Mouse (Mus musculus): ENCODE measurements at regions not wholly inside any gene's neighbourhood (a gene's known extent, or its start where the extent isn't known, plus 50 kb on each side); places are given as distances from the start of the nearest gene placed in this dataset.

DNA sequence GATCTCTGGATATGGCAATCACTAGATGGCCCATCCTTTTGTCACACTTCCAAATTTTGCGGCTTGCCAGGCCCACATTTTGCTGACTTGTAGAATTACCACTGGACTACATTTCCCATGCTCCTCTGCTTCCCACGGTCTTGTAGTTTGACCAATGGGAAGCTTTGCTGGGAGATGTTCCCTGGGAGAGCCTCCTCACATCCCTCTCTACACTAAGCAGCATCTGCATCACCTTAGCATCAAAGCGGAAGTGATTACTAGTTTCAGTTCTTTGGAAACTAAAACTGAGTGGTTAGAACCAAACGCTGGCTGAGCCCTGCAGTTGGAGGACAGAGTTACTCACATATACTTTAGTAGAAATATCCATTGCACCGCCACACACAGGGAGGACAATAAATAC is 181.9 kb upstream of the Foxq1 start:
- Histone ChIP-seq H3K27me3 (ENCODE audit: control insufficient read depth, insufficient read depth, low read length) (no peaks in the 10 kb centered on the region), H3K27ac (ENCODE audit: low read length) (no peak overlapping the region), H3K9ac (ENCODE audit: low read length) (no peak overlapping the region), H3K4me3 (replicated peaks; ENCODE audit: low read length) (no peak overlapping the region), H3K9me3 (replicated peaks; ENCODE audit: control insufficient read depth, low read length) (no peaks in the 10 kb centered on the region), H3K4me2 (ENCODE audit: low read depth, low read length) (no peak overlapping the region), H3K36me3 (ENCODE audit: control insufficient read depth, insufficient read depth, low read length) (no peaks in the 10 kb centered on the region), H3K4me1 (ENCODE audit: control insufficient read depth, insufficient read depth, low read length) (no peaks in the 10 kb centered on the region; the same call in 1 of the 2 replicates)
- 64% methylated on average over 5 of the region's 5 CpGs for WGBS
- ATAC-seq (ENCODE audit: insufficient read depth, low FRiP score), result no peak

DNA sequence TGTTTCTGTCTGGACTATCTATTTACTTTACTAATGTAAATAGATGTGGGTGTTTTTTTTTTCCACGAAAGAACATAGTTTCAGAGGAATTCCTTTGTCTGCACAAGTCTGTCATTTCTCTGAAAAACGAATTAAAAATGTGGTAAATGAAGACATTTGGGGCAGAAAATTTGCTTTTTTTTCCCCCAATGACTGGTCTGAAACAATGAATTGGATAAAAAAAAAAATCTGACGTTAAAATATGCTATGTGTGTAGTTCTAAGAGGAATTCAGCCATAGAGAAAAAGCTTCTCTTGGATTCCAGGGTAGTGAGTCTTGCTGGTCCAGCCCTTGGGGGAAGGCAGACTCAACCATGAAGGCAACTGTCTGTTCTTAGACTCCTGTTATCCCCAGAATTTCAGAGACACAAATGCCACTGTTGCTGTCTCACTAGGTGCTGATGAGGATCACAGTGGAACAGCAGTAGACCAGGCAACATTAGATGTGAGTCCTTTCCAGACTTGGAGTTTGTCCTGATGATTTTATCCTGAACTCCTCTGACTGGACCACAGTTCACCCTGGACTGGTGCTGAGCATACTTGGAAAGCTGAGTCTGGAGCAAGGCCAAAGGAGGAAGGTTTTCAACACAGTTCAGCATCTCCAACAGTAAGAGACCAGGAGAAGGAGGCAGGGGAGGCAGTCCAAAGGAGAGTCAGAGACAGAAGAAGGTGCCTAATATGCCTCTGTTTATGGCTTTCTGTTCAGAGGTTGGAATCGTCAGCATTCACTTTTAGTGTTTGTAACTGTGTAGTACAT is 162.3 kb upstream of the Foxq1 start:
- no peak for ATAC-seq (ENCODE audit: insufficient read depth, low FRiP score)
- WGBS, result 40% methylated on average over 4 of the region's 4 CpGs

DNA sequence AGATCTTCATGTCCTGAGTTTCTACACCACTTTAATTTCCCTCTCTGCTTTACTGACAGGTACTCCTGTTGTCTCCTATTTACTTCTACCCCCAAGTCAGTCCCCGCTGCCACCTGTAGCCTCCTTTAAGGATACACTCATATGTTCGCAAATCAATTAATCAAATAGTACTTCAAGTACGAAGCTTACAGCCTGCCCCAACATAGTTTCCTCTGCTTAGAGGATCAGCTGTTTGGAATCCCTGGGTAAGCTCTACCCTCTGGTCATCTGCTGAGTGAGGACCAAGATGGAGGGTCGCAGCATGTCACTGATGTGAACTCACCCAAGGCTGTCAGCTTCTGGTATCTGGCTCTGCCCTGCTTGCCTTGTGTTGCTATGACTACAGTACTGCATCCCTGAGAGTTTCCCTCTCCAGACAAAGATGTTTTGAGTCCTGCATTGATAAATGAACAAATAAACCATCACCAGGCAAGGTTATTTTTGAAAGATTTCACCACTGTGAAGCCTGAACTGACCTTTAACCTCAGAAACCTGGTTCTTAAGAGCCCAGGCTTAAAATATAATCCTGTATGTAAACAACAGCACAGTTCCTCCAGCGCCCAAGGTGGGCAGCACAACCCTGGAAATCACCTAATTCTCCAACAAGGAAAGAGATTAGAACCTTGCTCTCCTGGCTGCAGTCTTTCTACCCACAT is 159.6 kb upstream of the Foxq1 start:
- Histone ChIP-seq H3K4me1 (ENCODE audit: control insufficient read depth, insufficient read depth, low read length) (no peaks in the 10 kb centered on the region), H3K9ac (ENCODE audit: low read length) (no peak overlapping the region), H3K36me3 (ENCODE audit: control insufficient read depth, insufficient read depth, low read length) (no peaks in the 10 kb centered on the region), H3K4me3 (replicated peaks; ENCODE audit: low read length) (no peak overlapping the region), H3K9me3 (replicated peaks; ENCODE audit: control insufficient read depth, low read length) (no peaks in the 10 kb centered on the region), H3K27ac (ENCODE audit: low read length) (no peak overlapping the region), H3K4me2 (ENCODE audit: low read depth, low read length) (no peak overlapping the region), H3K27me3 (ENCODE audit: control insufficient read depth, insufficient read depth, low read length) (no peaks in the 10 kb centered on the region)
- no peak for ATAC-seq (ENCODE audit: insufficient read depth, low FRiP score)
- 49% methylated on average over 5 of the region's 5 CpGs for WGBS

More for the DNA sequence above, 162.3 kb upstream of the Foxq1 start:
- Histone ChIP-seq H3K27me3 (ENCODE audit: control insufficient read depth, insufficient read depth, low read length) (no peaks in the 10 kb centered on the region), H3K4me1 (ENCODE audit: control insufficient read depth, insufficient read depth, low read length) (no peaks in the 10 kb centered on the region), H3K4me3 (replicated peaks; ENCODE audit: low read length) (no peak overlapping the region), H3K9ac (ENCODE audit: low read length) (no peak overlapping the region), H3K4me2 (ENCODE audit: low read depth, low read length) (no peak overlapping the region), H3K27ac (ENCODE audit: low read length) (no peak overlapping the region), H3K36me3 (ENCODE audit: control insufficient read depth, insufficient read depth, low read length) (no peaks in the 10 kb centered on the region), H3K9me3 (replicated peaks; ENCODE audit: control insufficient read depth, low read length) (no peaks in the 10 kb centered on the region)

DNA sequence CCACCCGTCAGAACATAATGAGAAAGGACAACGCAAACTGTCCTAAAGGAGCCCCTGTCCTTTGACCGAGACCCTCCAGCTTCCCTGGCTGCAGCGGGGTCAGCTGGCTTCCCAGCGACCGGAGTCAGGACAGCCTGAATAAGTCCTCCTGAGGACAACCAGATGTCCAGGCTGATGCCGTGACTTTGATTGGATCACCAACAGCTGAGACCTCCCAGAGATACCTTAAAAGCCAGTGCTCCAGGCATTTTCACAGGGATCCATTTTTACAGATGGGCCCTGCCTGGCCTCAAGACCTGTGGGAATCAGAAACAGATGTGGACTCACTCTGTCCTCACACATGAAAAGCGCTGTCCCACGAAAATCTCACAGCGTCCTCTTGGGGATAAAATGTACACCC is 158.7 kb upstream of the Foxq1 start:
- no peak overlapping the region for H3K4me3 ChIP-seq (replicated peaks; ENCODE audit: low read length)
- no peak overlapping the region for H3K9ac ChIP-seq (ENCODE audit: low read length)
- no peaks in the 10 kb centered on the region for H3K9me3 ChIP-seq (replicated peaks; ENCODE audit: control insufficient read depth, low read length)
- H3K27ac ChIP-seq (ENCODE audit: low read length), result no peak overlapping the region
- no peaks in the 10 kb centered on the region for H3K27me3 ChIP-seq (ENCODE audit: control insufficient read depth, insufficient read depth, low read length)
- H3K36me3 ChIP-seq (ENCODE audit: control insufficient read depth, insufficient read depth, low read length), result no peaks in the 10 kb centered on the region
- WGBS, result 46% methylated on average over 10 of the region's 10 CpGs
- no peak overlapping the region for H3K4me2 ChIP-seq (ENCODE audit: low read depth, low read length)
- no peaks in the 10 kb centered on the region for H3K4me1 ChIP-seq (ENCODE audit: control insufficient read depth, insufficient read depth, low read length)
- no peak for ATAC-seq (ENCODE audit: insufficient read depth, low FRiP score)

DNA sequence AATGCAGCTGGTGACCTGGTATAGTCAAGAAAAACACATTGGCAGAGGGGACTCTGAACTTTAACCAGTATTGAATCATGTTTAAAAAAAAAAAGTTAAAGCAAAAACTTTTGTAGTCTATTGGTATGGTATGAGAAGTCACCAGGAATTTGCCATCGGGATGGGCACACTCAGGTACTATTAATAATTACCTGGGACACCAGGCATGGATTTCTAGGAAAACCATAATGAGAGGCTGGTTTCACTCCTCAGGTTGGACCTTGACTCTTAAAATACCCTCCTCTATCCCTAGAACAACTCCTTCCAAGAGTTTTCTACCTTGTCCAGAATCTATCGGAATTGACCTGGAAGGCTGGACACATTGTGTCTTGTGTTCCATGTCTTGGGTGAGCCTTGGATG is 155.5 kb upstream of the Foxq1 start:
- Histone ChIP-seq H3K9ac (ENCODE audit: low read length) (no peak overlapping the region), H3K4me2 (ENCODE audit: low read depth, low read length) (no peak overlapping the region), H3K36me3 (ENCODE audit: control insufficient read depth, insufficient read depth, low read length) (no peaks in the 10 kb centered on the region), H3K4me1 (ENCODE audit: control insufficient read depth, insufficient read depth, low read length) (no peaks in the 10 kb centered on the region), H3K27ac (ENCODE audit: low read length) (no peak overlapping the region), H3K9me3 (replicated peaks; ENCODE audit: control insufficient read depth, low read length) (no peaks in the 10 kb centered on the region), H3K27me3 (ENCODE audit: control insufficient read depth, insufficient read depth, low read length) (no peaks in the 10 kb centered on the region), H3K4me3 (replicated peaks; ENCODE audit: low read length) (no peak overlapping the region)
- no peak for ATAC-seq (ENCODE audit: insufficient read depth, low FRiP score)
- 93% methylated on average over 2 of the region's 2 CpGs for WGBS

DNA sequence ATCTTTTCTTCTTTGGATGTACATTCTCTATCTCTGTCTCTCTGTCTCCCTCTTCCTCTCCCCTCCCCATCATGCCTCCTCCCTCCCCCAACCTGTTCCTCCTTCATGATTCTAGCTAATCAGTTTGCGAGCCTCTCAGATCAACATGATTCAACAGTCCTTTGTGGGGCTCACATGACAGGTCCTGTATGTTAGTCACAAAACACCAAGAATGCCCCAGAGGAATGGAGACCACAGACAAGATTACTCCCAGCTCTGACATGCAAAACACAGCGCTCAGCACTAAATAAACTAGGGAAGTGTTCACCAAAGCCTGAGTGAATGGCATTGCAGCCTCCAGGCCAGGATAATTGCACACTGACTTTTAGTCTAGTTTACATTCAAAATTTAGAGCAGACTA is 150.6 kb upstream of the Foxq1 start:
- Histone ChIP-seq H3K4me1 (ENCODE audit: control insufficient read depth, insufficient read depth, low read length) (peaks cover 3% of the 10 kb centered on the region; the same call in 1 of the 2 replicates), H3K4me2 (ENCODE audit: low read depth, low read length) (no peak overlapping the region), H3K9ac (ENCODE audit: low read length) (no peak overlapping the region), H3K36me3 (ENCODE audit: control insufficient read depth, insufficient read depth, low read length) (no peaks in the 10 kb centered on the region), H3K4me3 (replicated peaks; ENCODE audit: low read length) (no peak overlapping the region), H3K27ac (ENCODE audit: low read length) (no peak overlapping the region), H3K27me3 (ENCODE audit: control insufficient read depth, insufficient read depth, low read length) (no peaks in the 10 kb centered on the region), H3K9me3 (replicated peaks; ENCODE audit: control insufficient read depth, low read length) (no peaks in the 10 kb centered on the region)
- ATAC-seq (ENCODE audit: insufficient read depth, low FRiP score), result no peak
- 77% methylated on average over 2 of the region's 2 CpGs for WGBS

DNA sequence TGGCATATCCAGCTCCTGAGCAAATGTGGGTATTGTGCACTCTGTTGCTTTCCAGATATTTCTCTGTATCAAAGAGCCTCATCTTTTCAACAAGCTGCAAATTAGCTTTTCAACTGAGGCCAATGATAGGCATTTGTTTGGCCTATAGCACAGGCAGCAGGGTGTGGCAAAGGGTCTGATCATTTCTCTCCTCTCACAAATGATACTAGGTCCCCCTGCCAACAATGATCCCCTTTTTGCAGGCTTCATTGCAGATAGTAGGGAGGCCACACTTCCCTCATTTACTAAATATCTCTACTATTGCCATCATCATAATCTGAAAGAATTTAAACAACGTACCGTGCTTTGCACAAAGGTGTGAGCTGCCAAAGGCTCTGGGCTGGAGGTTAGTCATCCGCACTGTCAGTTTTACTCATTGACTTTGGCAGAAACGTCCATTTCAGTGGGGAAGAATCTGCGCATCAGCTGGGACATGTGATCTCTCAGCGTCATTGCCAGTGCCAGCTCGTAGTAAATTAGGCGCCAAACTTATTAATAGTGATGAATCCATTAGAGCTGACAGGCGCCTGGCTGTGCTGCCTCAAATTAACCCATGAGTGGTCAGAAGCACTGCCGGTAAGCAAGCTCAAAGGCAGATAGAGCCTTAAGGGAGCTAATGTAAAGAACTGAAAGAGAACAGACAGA is 147.4 kb upstream of the Foxq1 start:
- H3K4me1 ChIP-seq (ENCODE audit: control insufficient read depth, insufficient read depth, low read length), result peaks cover 3% of the 10 kb centered on the region; the same call in 1 of the 2 replicates
- H3K27ac ChIP-seq (ENCODE audit: low read length), result no peak overlapping the region
- H3K27me3 ChIP-seq (ENCODE audit: control insufficient read depth, insufficient read depth, low read length), result no peaks in the 10 kb centered on the region
- H3K4me3 ChIP-seq (replicated peaks; ENCODE audit: low read length), result no peak overlapping the region
- H3K9me3 ChIP-seq (replicated peaks; ENCODE audit: control insufficient read depth, low read length), result no peaks in the 10 kb centered on the region
- H3K9ac ChIP-seq (ENCODE audit: low read length), result no peak overlapping the region
- H3K36me3 ChIP-seq (ENCODE audit: control insufficient read depth, insufficient read depth, low read length), result no peaks in the 10 kb centered on the region
- WGBS, result 38% methylated on average over 10 of the region's 10 CpGs
- H3K4me2 ChIP-seq (ENCODE audit: low read depth, low read length), result no peak overlapping the region
- ATAC-seq (ENCODE audit: insufficient read depth, low FRiP score), result no peak

DNA sequence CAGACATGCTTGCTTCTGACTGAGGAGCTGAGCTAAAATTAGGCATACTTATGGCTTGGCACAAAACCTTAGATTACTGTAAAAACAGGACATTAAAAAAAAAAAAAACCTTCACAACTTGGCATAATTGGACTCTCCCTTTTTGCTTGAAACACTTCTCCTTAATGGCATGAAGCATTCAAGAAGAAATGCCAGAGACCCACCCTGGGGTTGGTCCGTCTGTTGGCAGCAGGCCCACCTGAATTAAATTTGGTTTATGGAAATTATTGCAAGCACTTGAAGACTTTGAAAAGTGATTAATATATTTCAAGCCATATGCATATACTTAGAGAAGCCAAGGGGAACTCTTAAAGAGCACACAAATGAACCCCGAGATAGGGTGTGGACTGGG is 146.8 kb upstream of the Foxq1 start:
- H3K27ac ChIP-seq (ENCODE audit: low read length), result no peak overlapping the region
- no peaks in the 10 kb centered on the region for H3K27me3 ChIP-seq (ENCODE audit: control insufficient read depth, insufficient read depth, low read length)
- 59% methylated on average over 2 of the region's 2 CpGs for WGBS
- no peak overlapping the region for H3K4me2 ChIP-seq (ENCODE audit: low read depth, low read length)
- H3K4me3 ChIP-seq (replicated peaks; ENCODE audit: low read length), result no peak overlapping the region
- no peak for ATAC-seq (ENCODE audit: insufficient read depth, low FRiP score)
- no peaks in the 10 kb centered on the region for H3K9me3 ChIP-seq (replicated peaks; ENCODE audit: control insufficient read depth, low read length)
- no peaks in the 10 kb centered on the region for H3K36me3 ChIP-seq (ENCODE audit: control insufficient read depth, insufficient read depth, low read length)
- no peak overlapping the region for H3K9ac ChIP-seq (ENCODE audit: low read length)
- peaks cover 3% of the 10 kb centered on the region; the same call in 1 of the 2 replicates for H3K4me1 ChIP-seq (ENCODE audit: control insufficient read depth, insufficient read depth, low read length)

DNA sequence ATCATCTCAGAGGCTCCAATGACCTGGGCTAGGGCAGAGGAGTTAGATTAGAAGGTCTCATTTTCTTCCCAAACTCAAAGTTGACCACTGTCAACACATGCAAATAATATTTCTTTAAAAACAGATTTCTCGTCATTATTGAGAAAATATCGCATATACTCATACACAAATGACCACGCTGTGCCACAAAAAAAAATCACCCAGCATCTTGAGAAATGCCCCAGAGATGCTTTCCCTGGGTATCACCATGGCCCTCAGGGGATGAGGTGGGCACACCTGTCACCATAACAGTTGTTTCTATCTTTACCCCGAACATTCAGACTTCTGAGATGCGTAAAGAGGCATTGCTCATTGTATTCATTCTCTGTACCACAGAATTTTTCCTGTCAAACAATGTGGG is 134.4 kb upstream of the Foxq1 start:
- H3K9ac ChIP-seq (ENCODE audit: low read length), result no peak overlapping the region
- 93% methylated on average over 5 of the region's 5 CpGs for WGBS
- no peak for ATAC-seq (ENCODE audit: insufficient read depth, low FRiP score)
- H3K4me1 ChIP-seq (ENCODE audit: control insufficient read depth, insufficient read depth, low read length), result no peaks in the 10 kb centered on the region
- no peaks in the 10 kb centered on the region for H3K27me3 ChIP-seq (ENCODE audit: control insufficient read depth, insufficient read depth, low read length)
- H3K4me2 ChIP-seq (ENCODE audit: low read depth, low read length), result no peak overlapping the region
- no peaks in the 10 kb centered on the region for H3K36me3 ChIP-seq (ENCODE audit: control insufficient read depth, insufficient read depth, low read length)
- H3K9me3 ChIP-seq (replicated peaks; ENCODE audit: control insufficient read depth, low read length), result no peaks in the 10 kb centered on the region
- no peak overlapping the region for H3K4me3 ChIP-seq (replicated peaks; ENCODE audit: low read length)
- no peak overlapping the region for H3K27ac ChIP-seq (ENCODE audit: low read length)

All from stomach, embryonic 16.5 days (tissue).